Mouse (Mus musculus) MEL (cell line): Measurements from ENCODE around the gene Pvr. TPM values are rescaled to one million over a fixed set of nuclear protein-coding genes. Genes with fewer than 3 reads are reported as not detected.

Source experiments
- DNase-seq: peaks from one replicate; pipeline ENCODE4 v3.0.0; 2011; ENCODE audit warnings: low read depth, low spot score
- H3K27ac ChIP-seq: 2 replicates; pipeline ENCODE4 v1.5.1; 2012; ENCODE audit warnings: low read depth, mild to moderate bottlenecking, control low read depth, low read length, moderate library complexity; ENCODE audit not compliant: control insufficient read depth
- H3K27me3 ChIP-seq, 2 experiments: fragments of 150-350 bp in 1 of 2; sonication (generic) in 1 of 2; 2 replicates each; pipeline ENCODE4 v1.6.1; 2012; ENCODE audit warnings: low read length in 2 of 2, mild to moderate bottlenecking in 2 of 2, improper control_type of control experiment in 1 of 2, moderate library complexity in 1 of 2; ENCODE audit not compliant: insufficient read depth in 2 of 2, control insufficient read depth in 1 of 2
- H3K36me3 ChIP-seq, 2 experiments: 2 replicates each; pipeline ENCODE4 v1.6.1; 2012 to 2014; ENCODE audit warnings: low read length in 2 of 2, improper control_type of control experiment in 1 of 2, inconsistent platforms in 1 of 2, mild to moderate bottlenecking in 1 of 2; ENCODE audit not compliant: insufficient read depth in 2 of 2, control insufficient read depth in 1 of 2
- H3K4me1 ChIP-seq, 2 experiments: fragments of 150-350 bp in 1 of 2; sonication (generic) in 1 of 2; 2 replicates each; pipeline ENCODE4 v1.6.1; 2012; ENCODE audit warnings: low read length in 2 of 2, improper control_type of control experiment in 1 of 2, mild to moderate bottlenecking in 1 of 2; ENCODE audit not compliant: insufficient read depth in 2 of 2, control insufficient read depth in 1 of 2
- H3K4me3 ChIP-seq, 2 experiments: fragments of 150-350 bp in 1 of 2; sonication (generic) in 1 of 2; 2 replicates each; pipeline ENCODE4 v1.5.1; 2012; ENCODE audit warnings: low read depth in 2 of 2, low read length in 2 of 2, mild to moderate bottlenecking in 2 of 2, moderate library complexity in 2 of 2, control low read depth in 1 of 2, improper control_type of control experiment in 1 of 2; ENCODE audit not compliant: control insufficient read depth in 1 of 2, insufficient read depth in 1 of 2
- H3K79me2 ChIP-seq: 2 replicates; pipeline ENCODE4 v1.6.1; 2012; ENCODE audit warnings: mild to moderate bottlenecking, low read length, moderate library complexity; ENCODE audit not compliant: control insufficient read depth, poor library complexity, insufficient read depth
- H3K9ac ChIP-seq: 2 replicates; pipeline ENCODE4 v1.6.1; 2012; ENCODE audit warnings: low read depth, mild to moderate bottlenecking, control low read depth, low read length, moderate library complexity; ENCODE audit not compliant: control insufficient read depth, poor library complexity, severe bottlenecking
- H3K9me3 ChIP-seq: fragments of 150-350 bp; sonication (generic); replicated peaks from 2 replicates; pipeline ENCODE4 v1.6.1; 2012; ENCODE audit warnings: mild to moderate bottlenecking, low read length, improper control_type of control experiment, moderate library complexity; ENCODE audit not compliant: insufficient read depth
- CHD1 ChIP-seq: IDR thresholded peaks from 2 replicates; pipeline ENCODE4 v1.6.1; 2012; ENCODE audit warnings: low read depth, mild to moderate bottlenecking, inconsistent platforms, low read length, improper control_type of control experiment
- CTCF ChIP-seq, 3 experiments: IDR thresholded peaks in 2 of 3; conservative IDR thresholded peaks in 1 of 3; 2 replicates each; pipeline ENCODE4 v1.5.1; 2011 to 2012; ENCODE audit warnings: low read length in 3 of 3, low read depth in 2 of 3, mild to moderate bottlenecking in 2 of 3, improper control_type of control experiment in 1 of 3, inconsistent platforms in 1 of 3, mixed read lengths in 1 of 3, moderate library complexity in 1 of 3; ENCODE audit not compliant: control insufficient read depth in 1 of 3, insufficient read depth in 1 of 3, poor library complexity in 1 of 3, severe bottlenecking in 1 of 3
- E2F4 ChIP-seq: IDR thresholded peaks from 2 replicates; pipeline ENCODE4 v1.6.1; 2011; ENCODE audit warnings: low read depth, low read length, improper control_type of control experiment, borderline replicate concordance
- KAT2A ChIP-seq: conservative IDR thresholded peaks from 2 replicates; pipeline ENCODE4 v1.6.1; 2012; ENCODE audit warnings: low read depth, low read length, improper control_type of control experiment, inconsistent platforms
- MAX ChIP-seq: IDR thresholded peaks from 2 replicates; pipeline ENCODE4 v1.6.1; 2011; ENCODE audit warnings: low read length, improper control_type of control experiment
- MEF2A ChIP-seq: IDR thresholded peaks from 2 replicates; pipeline ENCODE4 v1.6.1; 2014; ENCODE audit warnings: low read depth, mild to moderate bottlenecking, inconsistent platforms, low read length, improper control_type of control experiment; ENCODE audit not compliant: poor library complexity, insufficient replicate concordance, severe bottlenecking; ENCODE audit errors: extremely low read depth
- MYB ChIP-seq: IDR thresholded peaks from 2 replicates; pipeline ENCODE4 v1.6.1; 2011; ENCODE audit warnings: mild to moderate bottlenecking, low read depth, low read length, improper control_type of control experiment
- MYC ChIP-seq: IDR thresholded peaks from 2 replicates; pipeline ENCODE4 v1.6.1; 2011; ENCODE audit warnings: low read depth, mild to moderate bottlenecking, low read length, improper control_type of control experiment, moderate library complexity
- POLR2A ChIP-seq, 2 experiments: IDR thresholded peaks; 2 replicates each; pipeline ENCODE4 v1.6.1; 2011 to 2012; ENCODE audit warnings: low read length in 2 of 2, mild to moderate bottlenecking in 2 of 2, control low read depth in 1 of 2, improper control_type of control experiment in 1 of 2, low read depth in 1 of 2, moderate library complexity in 1 of 2; ENCODE audit not compliant: control insufficient read depth in 1 of 2, insufficient read depth in 1 of 2, poor library complexity in 1 of 2
- POLR2AphosphoS2 ChIP-seq: IDR thresholded peaks from 2 replicates; pipeline ENCODE4 v1.6.1; 2011; ENCODE audit warnings: low read length, improper control_type of control experiment
- RAD21 ChIP-seq: IDR thresholded peaks from 2 replicates; pipeline ENCODE4 v1.6.1; 2011; ENCODE audit warnings: mild to moderate bottlenecking, low read depth, low read length, improper control_type of control experiment
- RCOR1 ChIP-seq: IDR thresholded peaks from 2 replicates; pipeline ENCODE4 v1.6.1; 2012; ENCODE audit warnings: low read depth, mild to moderate bottlenecking, inconsistent platforms, low read length, improper control_type of control experiment
- SIN3A ChIP-seq: IDR thresholded peaks from 2 replicates; pipeline ENCODE4 v1.6.1; 2012; ENCODE audit warnings: low read length, improper control_type of control experiment, inconsistent platforms
- SMC3 ChIP-seq: IDR thresholded peaks from 2 replicates; pipeline ENCODE4 v1.6.1; 2011; ENCODE audit warnings: low read depth, low read length, improper control_type of control experiment
- TAL1 ChIP-seq: IDR thresholded peaks from 2 replicates; pipeline ENCODE4 v1.6.1; 2012; ENCODE audit warnings: mild to moderate bottlenecking, inconsistent platforms, low read length, moderate library complexity, mixed read lengths
- ZKSCAN1 ChIP-seq: IDR thresholded peaks from 2 replicates; pipeline ENCODE4 v1.6.1; 2012; ENCODE audit warnings: low read depth, mild to moderate bottlenecking, inconsistent platforms, low read length, improper control_type of control experiment, moderate library complexity
- ZMIZ1 ChIP-seq: IDR thresholded peaks from 2 replicates; pipeline ENCODE4 v1.6.1; 2012; ENCODE audit warnings: low read depth, mild to moderate bottlenecking, inconsistent platforms, low read length, improper control_type of control experiment, moderate library complexity
- polyA plus RNA-seq, 2 experiments: library from polyadenylated mRNA; stranded (reverse) in 1 of 2; unstranded in 1 of 2; fragments of >175 nt in 1 of 2; fragments of >200 nt in 1 of 2; gene quantifications; 2 replicates each; pipeline versions ENCODE4 v1.2.1 to v1.2.4; 2012; ENCODE audit warnings: low replicate concordance in 2 of 2, low read depth in 1 of 2; ENCODE audit not compliant: insufficient read length in 2 of 2, insufficient read depth in 1 of 2, missing spikeins in 1 of 2
- total RNA-seq: library from RNA; depleted of rRNA; stranded (reverse); fragments of 300-350 nt; gene quantifications from 2 replicates; pipeline ENCODE4 v1.2.3, GENCODE M21; 2012

Pvr gene
- total and polyA plus RNA-seq, 3 experiments, result not detected

GRCm38 (mm10) chr7:19969541-19970090 lies 48.7 kb upstream of the Pvr start:
- H3K27me3 ChIP-seq, result no peaks in the 10 kb centered on the region
- no peaks in the 10 kb centered on the region for H3K36me3 ChIP-seq
- no peaks in the 10 kb centered on the region for H3K4me1 ChIP-seq
- peak; percentile 12 for DNase-seq
- no peak overlapping the region for H3K4me3 ChIP-seq
- no peak overlapping the region for H3K9ac ChIP-seq
- no peak overlapping the region for H3K27ac ChIP-seq
- H3K79me2 ChIP-seq, result no peaks in the 10 kb centered on the region
- no peak for TF ChIP-seq TAL1
- no peak for TF ChIP-seq POLR2A (IDR thresholded peaks at IDR 0.05; ENCODE audit: control insufficient read depth in 1 of 2, insufficient read depth in 1 of 2, low read depth in 1 of 2, low read length in 2 of 2, poor library complexity in 1 of 2)
- TF ChIP-seq POLR2AphosphoS2, result no peak
- peak in 1 of 3 experiments; percentile 15; a peak in 2 of 6 replicates for TF ChIP-seq CTCF (IDR thresholded peaks at IDR 0.05 in 2 of 3, conservative IDR thresholded peaks at IDR 0.05 in 1 of 3; ENCODE audit: control insufficient read depth in 1 of 3, insufficient read depth in 1 of 3, low read depth in 2 of 3, low read length in 3 of 3, poor library complexity in 1 of 3, severe bottlenecking in 1 of 3)
- peak; percentile 5; the same call in 1 of the 2 replicates for TF ChIP-seq RAD21
- TF ChIP-seq ZKSCAN1, result no peak
- TF ChIP-seq CHD1, result no peak
- no peak for TF ChIP-seq E2F4
- TF ChIP-seq, all 39 proteins: peak for 2
- no peaks in the 10 kb centered on the region for H3K9me3 ChIP-seq

GRCm38 (mm10) chr7:19969106-19969505 lies 48.1 kb upstream of the Pvr start:
- H3K36me3 ChIP-seq, result no peaks in the 10 kb centered on the region
- no peaks in the 10 kb centered on the region for H3K79me2 ChIP-seq
- no peak overlapping the region for H3K9ac ChIP-seq
- H3K4me3 ChIP-seq, result no peak overlapping the region
- H3K4me1 ChIP-seq, result no peaks in the 10 kb centered on the region
- no peaks in the 10 kb centered on the region for H3K27me3 ChIP-seq
- H3K9me3 ChIP-seq, result no peaks in the 10 kb centered on the region
- H3K27ac ChIP-seq, result no peak overlapping the region
- no peak for DNase-seq
- TF ChIP-seq MEF2A (no peak), MAX (no peak), CHD1 (no peak), ZKSCAN1 (no peak), KAT2A (no peak), POLR2A (IDR thresholded peaks at IDR 0.05; ENCODE audit: control insufficient read depth in 1 of 2, insufficient read depth in 1 of 2, low read depth in 1 of 2, low read length in 2 of 2, poor library complexity in 1 of 2) (no peak), MYC (no peak), SIN3A (no peak), ZMIZ1 (no peak), SMC3 (no peak), RCOR1 (no peak), MYB (no peak), POLR2AphosphoS2 (no peak), E2F4 (no peak)
